Mouse (Mus musculus) Patski (cell line): Measurements from ENCODE around the gene E130114P18Rik. TPM values are rescaled to one million over a fixed set of nuclear protein-coding genes. Genes with fewer than 3 reads are reported as not detected.

ENCODE experiments used
- ATAC-seq: fragments of 100-300 bp; one replicate; pipeline ENCODE4 v1.8.0; 2021
- CTCF ChIA-PET: fragments of 350-600 bp; sonication (Branson Sonifier 250); formaldehyde crosslinking; loops from one replicate; lab custom pipeline; 2022; ENCODE audit warnings: inconsistent platforms; lab: Charles Lee
- POLR2A ChIA-PET: fragments of 350-600 bp; sonication (Branson Sonifier 250); formaldehyde crosslinking; loops from one replicate; lab custom pipeline; 2022; ENCODE audit warnings: antibody characterized with exemption, inconsistent platforms; lab: Charles Lee
- DNase-seq: peaks from one replicate; pipeline ENCODE4 v3.0.0-alpha.2; 2011; ENCODE audit warnings: low read depth, low spot score
- H3K27me3 ChIP-seq: fragments of 371-371 bp; one replicate; pipeline ENCODE4 v1.5.1; 2021
- CTCF ChIP-seq: fragments of 100-300 bp; IDR thresholded peaks from one replicate; pipeline ENCODE4 v1.5.1; 2021
- in situ Hi-C: fragments of 300-500 bp; cut with MboI; formaldehyde crosslinking; loops from 3 replicates; pipeline ENCODE4 v1.11.1; 2018; ENCODE audit warnings: low pct_unique_long_range_greater_than_20kb, mixed read lengths
- polyA plus RNA-seq: library from polyadenylated mRNA; unstranded; gene quantifications from one replicate; pipeline ENCODE4 v1.2.3, GENCODE M21; 2021

The E130114P18Rik gene
- polyA plus RNA-seq, 1 experiment from 2014 or later = 0.09 TPM

GRCm38 (mm10) chr4:97593869-97594268 lies 184.0 kb downstream of the E130114P18Rik start:
- ATAC-seq (no peak), DNase-seq (no peak)
- no peaks in the 10 kb centered on the region for H3K27me3 ChIP-seq
- ChIA-PET POLR2A (no interaction called here), CTCF (no interaction called here)
- TF ChIP-seq CTCF = no peak
- in situ Hi-C loops = no loop called here

GRCm38 (mm10) chr4:97589790-97590189 lies 188.1 kb downstream of the E130114P18Rik start:
- ATAC-seq (no peak), DNase-seq (no peak)
- POLR2A ChIA-PET = no interaction called here
- TF ChIP-seq CTCF = no peak
- CTCF ChIA-PET = no interaction called here
- in situ Hi-C loops = no loop called here
- H3K27me3 ChIP-seq = no peaks in the 10 kb centered on the region

GRCm38 (mm10) chr4:97587412-97588010 lies 190.4 kb downstream of the E130114P18Rik start:
- ATAC-seq (no peak), DNase-seq (no peak)
- H3K27me3 ChIP-seq = no peaks in the 10 kb centered on the region
- CTCF ChIA-PET = no interaction called here
- in situ Hi-C loops = no loop called here
- POLR2A ChIA-PET = no interaction called here
- no peak for TF ChIP-seq CTCF

GRCm38 (mm10) chr4:97585170-97585569 lies 192.7 kb downstream of the E130114P18Rik start:
- POLR2A ChIA-PET = interaction anchor here (0.6 kb wide), 1 partner anchor 160 kb away, joined by 3 read pairs; no protein-coding TSS in a partner anchor
- CTCF ChIA-PET = interaction anchor here (1.4 kb wide), 1 partner anchor 13 kb away, joined by 4 read pairs; no protein-coding TSS in a partner anchor

GRCm38 (mm10) chr4:97584445-97585130 lies 193.3 kb downstream of the E130114P18Rik start:
- no peaks in the 10 kb centered on the region for H3K27me3 ChIP-seq
- DNase-seq (no peak), ATAC-seq (no peak)
- POLR2A ChIA-PET = interaction anchor here (0.6 kb wide), 1 partner anchor 161 kb away, joined by 3 read pairs; no protein-coding TSS in a partner anchor
- TF ChIP-seq CTCF = no peak
- CTCF ChIA-PET = interaction anchor here (1.4 kb wide), 1 partner anchor 13 kb away, joined by 4 read pairs; no protein-coding TSS in a partner anchor
- in situ Hi-C loops = no loop called here

More at GRCm38 (mm10) chr4:97585170-97585569, 192.7 kb downstream of the E130114P18Rik start:
- no peaks in the 10 kb centered on the region for H3K27me3 ChIP-seq
- no peak for DNase-seq
- no peak for ATAC-seq
- no peak for TF ChIP-seq CTCF
- in situ Hi-C loops = no loop called here

- ChIA-PET POLR2A (no interaction called here), CTCF (no interaction called here)
- DNase-seq (no peak), ATAC-seq (no peak)
- TF ChIP-seq CTCF = no peak
- in situ Hi-C loops = no loop called here
- no peaks in the 10 kb centered on the region for H3K27me3 ChIP-seq
Measured at GRCm38 (mm10) chr4:97582796-97583430, 195.0 kb downstream of the E130114P18Rik start.

GRCm38 (mm10) chr4:97582064-97582415 lies 195.8 kb downstream of the E130114P18Rik start:
- ChIA-PET POLR2A (interaction anchor here (0.7 kb wide), 1 partner anchor 70 kb away, joined by 3 read pairs; no protein-coding TSS in a partner anchor), CTCF (no interaction called here)
- no peak for TF ChIP-seq CTCF
- DNase-seq (no peak), ATAC-seq (no peak)
- in situ Hi-C loops = no loop called here
- H3K27me3 ChIP-seq = no peaks in the 10 kb centered on the region

- POLR2A ChIA-PET = interaction anchor here (0.7 to 0.8 kb wide), 2 partner anchors 71 to 1700 kb away, joined by 3 to 5 read pairs; no protein-coding TSS in a partner anchor
- H3K27me3 ChIP-seq = no peaks in the 10 kb centered on the region
- no peak for TF ChIP-seq CTCF
- CTCF ChIA-PET = no interaction called here
- DNase-seq (no peak), ATAC-seq (no peak)
- in situ Hi-C loops = no loop called here
Measured at GRCm38 (mm10) chr4:97581314-97582063, 196.4 kb downstream of the E130114P18Rik start.

GRCm38 (mm10) chr4:97580906-97581305 lies 197.0 kb downstream of the E130114P18Rik start:
- ChIA-PET POLR2A (interaction anchor here (0.8 kb wide), 1 partner anchor 1701 kb away, joined by 5 read pairs; no protein-coding TSS in a partner anchor), CTCF (interaction anchor here (1.4 kb wide), 1 partner anchor 146 kb away, joined by 3 read pairs; no protein-coding TSS in a partner anchor)
- no peak for DNase-seq
- no peak for ATAC-seq
- in situ Hi-C loops = no loop called here
- H3K27me3 ChIP-seq = no peaks in the 10 kb centered on the region
- TF ChIP-seq CTCF = no peak

- in situ Hi-C loops = no loop called here
- ATAC-seq (no peak), DNase-seq (no peak)
Measured at GRCm38 (mm10) chr4:97578571-97579165, 199.2 kb downstream of the E130114P18Rik start.

More at GRCm38 (mm10) chr4:97578571-97579165, 199.2 kb downstream of the E130114P18Rik start:
- TF ChIP-seq CTCF = no peak
- CTCF ChIA-PET = no interaction called here
- no peaks in the 10 kb centered on the region for H3K27me3 ChIP-seq
- POLR2A ChIA-PET = no interaction called here
